Mouse (Mus musculus) cerebellum, adult 2 months (tissue): ENCODE data around the gene Irf2bpl.

Source experiments
- CTCF ChIP-seq: fragments of 200-500 bp; IDR thresholded peaks from 2 replicates; pipeline ENCODE4 v1.5.1; 2011; ENCODE audit warnings: low read depth, mild to moderate bottlenecking, control low read depth, low read length, moderate library complexity, borderline replicate concordance; ENCODE audit not compliant: insufficient read depth
- POLR2A ChIP-seq: fragments of 200-500 bp; IDR thresholded peaks from 2 replicates; pipeline ENCODE4 v1.6.1; 2011; ENCODE audit warnings: low read length, control low read depth, borderline replicate concordance; ENCODE audit not compliant: insufficient read depth

DNA sequence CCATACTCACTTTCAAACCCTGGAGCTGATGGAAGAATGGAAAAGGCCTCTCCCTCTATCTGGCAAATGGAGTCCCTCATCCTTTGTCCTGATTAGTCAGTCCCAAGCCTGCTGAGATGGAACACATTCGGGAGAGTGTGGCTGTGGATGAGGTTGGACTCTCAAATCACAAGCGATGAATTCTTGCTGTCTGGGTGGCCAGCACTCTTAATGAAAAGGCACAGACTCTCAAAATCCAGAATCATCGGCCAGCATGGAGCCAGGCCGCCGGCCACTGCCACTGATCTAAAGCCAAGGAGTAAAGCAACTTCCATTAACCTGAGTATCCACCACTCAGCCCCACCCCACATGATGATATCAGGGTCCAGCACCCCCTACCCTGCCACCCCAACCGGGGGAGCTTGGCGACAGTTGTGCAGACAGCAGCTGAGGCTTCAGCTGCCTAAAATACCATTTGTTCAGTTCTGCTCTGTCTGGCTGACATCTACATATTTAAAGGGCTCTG lies 13.2 kb upstream of the Irf2bpl start:
- TF ChIP-seq CTCF (no peak), POLR2A (no peak)
